Mouse (Mus musculus) lung, adult 2 months (tissue): Measurements from ENCODE around the gene Apoe.

Experiments
- CTCF ChIP-seq: fragments of 200-500 bp; IDR thresholded peaks from 2 replicates; pipeline ENCODE4 v1.5.1; 2011; ENCODE audit warnings: mild to moderate bottlenecking, low read length, control low read depth; ENCODE audit not compliant: insufficient read depth
- POLR2A ChIP-seq: fragments of 200-500 bp; IDR thresholded peaks from 2 replicates; pipeline ENCODE4 v1.6.1; 2011; ENCODE audit warnings: low read depth, mild to moderate bottlenecking, control low read depth, low read length, borderline replicate concordance; ENCODE audit errors: extremely low read depth

GRCm38 (mm10) chr7:19704475-19704874, 5.5 kb upstream of the Apoe start:
- no peak for TF ChIP-seq CTCF
- no peak for TF ChIP-seq POLR2A
